Mouse (Mus musculus): Measurements from ENCODE around the gene Tcf7l2.

DNA sequence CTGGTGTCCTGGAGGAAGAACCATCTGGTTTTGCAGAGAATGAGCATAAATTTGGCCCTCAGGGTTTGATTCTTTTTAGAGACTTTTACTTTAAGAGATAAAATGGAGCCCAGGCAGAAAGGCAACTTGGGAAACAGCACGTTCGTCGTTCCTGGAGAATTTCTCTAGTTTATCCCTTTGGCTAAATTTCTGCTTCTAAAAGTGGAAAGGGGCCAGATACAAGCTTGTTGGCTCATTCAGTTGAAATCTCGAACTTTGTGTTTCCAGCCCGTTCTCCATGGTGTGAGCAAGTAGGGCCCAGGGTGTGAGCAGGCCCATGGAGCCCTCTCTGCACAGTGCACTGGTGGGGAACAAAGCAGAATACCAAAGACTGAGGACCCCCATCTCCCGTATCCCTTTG, 49.7 kb downstream of the Tcf7l2 start:
- no peak for TF ChIP-seq CTCF (IDR thresholded peaks at IDR 0.05; ENCODE audit: low read depth)
- no peak for TF ChIP-seq EP300 (IDR thresholded peaks at IDR 0.05; ENCODE audit: low read depth)

Measured in liver, embryonic 14.5 days (tissue).